Mouse (Mus musculus) macrophage (primary cell): ENCODE measurements around the gene Kalrn. TPM values are rescaled to one million over a fixed set of nuclear protein-coding genes. Genes with fewer than 3 reads are reported as not detected.

Source experiments
- polyA plus RNA-seq: library from polyadenylated mRNA; stranded (reverse); fragments of 250-400 nt; gene quantifications from 3 replicates; pipeline ENCODE4 v1.2.4, GENCODE M21; 2018; ENCODE audit warnings: inconsistent platforms

Gene Kalrn
- polyA plus RNA-seq, 1 experiment from 2014 or later: 0.32 TPM

Other genes with a start within 250 kb of the Kalrn start
- gene Ropn1, start 76.4 kb upstream of the Kalrn start, polyA plus RNA-seq: not detected in 3 replicates
- 1.0 to 3.2 TPM (median 1.2 TPM) in 3 replicates for gene Ccdc14, start 117.1 kb upstream of the Kalrn start, polyA plus RNA-seq
- gene Mylk, start 171.7 kb upstream of the Kalrn start, polyA plus RNA-seq: 0.12 to 0.38 TPM (median 0.22 TPM) in 3 replicates